In genomic region chr15:91671987-91672386, GRCm38 (mm10) we compare ENCODE assay signal across 15 mouse cellular contexts. TPM values are rescaled to one million over a fixed set of nuclear protein-coding genes. Genes with fewer than 3 reads are reported as not detected.
DNase-seq lines count a peak whose midpoint lies in the region; ATAC-seq and TF ChIP-seq lines count a peak whose summit lies in the region.
"Had no signal": no experiment of that assay in that cellular context is flagged by ENCODE, and none has a peak within 500 bp of the region (broad histone marks: within the 10 kb centered on the region; RNA-seq: fewer than 3 reads in every experiment).

No protein-coding gene starts in this region.

- no peak overlapping the region; the same call in 1 of the 2 replicates for H3K4me3 ChIP-seq in gastrocnemius, adult 2 months
- no peak overlapping the region for H3K4me3 ChIP-seq in kidney, embryonic 14.5 days (ENCODE audit: low read length)
- H3K4me3 ChIP-seq in embryonic facial prominence, embryonic 15.5 days (replicated peaks): no peak overlapping the region

- intact Hi-C loops in gastrocnemius, adult 2 months (cut with DNase I): no loop called here

- 66% methylated on average over 5 of the region's 5 CpGs for WGBS in kidney, embryonic 14.5 days
- 67% methylated on average over 5 of the region's 5 CpGs for WGBS in embryonic facial prominence, embryonic 15.5 days

- H3K9me3 ChIP-seq in kidney, embryonic 14.5 days (ENCODE audit: control insufficient read depth, low read length): no peaks in the 10 kb centered on the region
- no peaks in the 10 kb centered on the region for H3K9me3 ChIP-seq in embryonic facial prominence, embryonic 15.5 days (replicated peaks)
- H3K9me3 ChIP-seq: intestine, embryonic 15.5 days; limb, embryonic 13.5 days; megakaryocyte, embryonic 14.5 days had no signal

- peak overlapping the region; percentile 92 for H3K27ac ChIP-seq in gastrocnemius, adult 2 months
- no peak overlapping the region for H3K27ac ChIP-seq in kidney, embryonic 14.5 days (ENCODE audit: low read depth, low read length)
- H3K27ac ChIP-seq in embryonic facial prominence, embryonic 15.5 days (replicated peaks): peak overlapping the region; percentile 82; the same call in 1 of the 2 replicates

- no peak overlapping the region for H3K9ac ChIP-seq in kidney, embryonic 14.5 days (ENCODE audit: low read depth, low read length)
- no peak overlapping the region for H3K9ac ChIP-seq in embryonic facial prominence, embryonic 15.5 days

- H3K4me2 ChIP-seq in kidney, embryonic 14.5 days (replicated peaks; ENCODE audit: low read depth, low read length): no peak overlapping the region
- H3K4me2 ChIP-seq in embryonic facial prominence, embryonic 15.5 days (replicated peaks): no peak overlapping the region

- DNase-seq in gastrocnemius, adult 2 months: no peak
- DNase-seq in gastrocnemius, postnatal 25 days: no peak
- DNase-seq in kidney, adult 18-20 months: peak; percentile 36
- peak; percentile 8 to 49 for DNase-seq in kidney, postnatal 25 days
- no peak for DNase-seq in thymus, adult 18-20 months
- DNase-seq: adrenal gland, postnatal 25 days; B cell, adult 2 months; right cerebral cortex, postnatal 25 days had no signal

- no peak for ATAC-seq in kidney, embryonic 14.5 days (ENCODE audit: low FRiP score, low TSS enrichment)
- ATAC-seq in embryonic facial prominence, embryonic 15.5 days (ENCODE audit: insufficient number of reproducible peaks, low FRiP score, low TSS enrichment, low read depth): no peak
- ATAC-seq in CD4-positive, CD25-positive, alpha-beta regulatory T cell, adult 4 months: no peak

- H3K27me3 ChIP-seq in kidney, embryonic 14.5 days (ENCODE audit: control insufficient read depth, insufficient read depth, low read length): no peaks in the 10 kb centered on the region
- H3K27me3 ChIP-seq in embryonic facial prominence, embryonic 15.5 days: no peaks in the 10 kb centered on the region
- H3K27me3 ChIP-seq: intestine, embryonic 15.5 days; limb, embryonic 13.5 days; megakaryocyte, embryonic 14.5 days had no signal

- no peak for TF ChIP-seq CTCF in gastrocnemius, adult 2 months (IDR thresholded peaks at IDR 0.05)

- no peaks in the 10 kb centered on the region for H3K36me3 ChIP-seq in kidney, embryonic 14.5 days (ENCODE audit: control insufficient read depth, insufficient read depth, low read length)
- H3K36me3 ChIP-seq in embryonic facial prominence, embryonic 15.5 days: no peaks in the 10 kb centered on the region
- H3K36me3 ChIP-seq: G1E; intestine, embryonic 15.5 days; limb, embryonic 13.5 days had no signal

- H3K4me1 ChIP-seq in kidney, embryonic 14.5 days (ENCODE audit: control insufficient read depth, insufficient read depth, low read length): no peaks in the 10 kb centered on the region
- H3K4me1 ChIP-seq in embryonic facial prominence, embryonic 15.5 days: 0 out of 2 replicates have a peak, but pooled peaks cover 2% of the 10 kb centered on the region
- H3K4me1 ChIP-seq: intestine, embryonic 15.5 days had no signal

RNA-seq across cellular contexts. Expression of gene Lrrk2, which starts 1.0 kb away (rescaled TPM):
- 1 to 10 TPM; 4.5 to 6.6 TPM for total RNA-seq in gastrocnemius, adult 2 months (2021)
- 1 to 10 TPM; 4.8 to 5.4 TPM for total RNA-seq in gastrocnemius, postnatal 25 days (2021)
- polyA plus RNA-seq in kidney, embryonic 14.5 days (2014; fragmentation: Nextera tagmentation; extraction: Ambion mirVana): 5.1 and 7.0 TPM in 2 replicates
- polyA plus RNA-seq in embryonic facial prominence, embryonic 15.5 days (2015; fragmentation: Nextera tagmentation; extraction: Ambion mirVana): 5.7 and 6.2 TPM in 2 replicates
- polyA plus RNA-seq in CD4-positive, CD25-positive, alpha-beta regulatory T cell, adult 4 months (2017; shearing (Covaris generic)): under 1 TPM in 1 of 2 experiments, not detected in 1; 0.37 TPM
- polyA plus RNA-seq: G1E had no signal

Comparison
In these comparisons a context has a peak if more than half of its experiments do, and no peak if none do; other contexts are left out.
1. DNase-seq: peak in kidney, adult 18-20 months (single experiment) and kidney, postnatal 25 days (2 of 2); none in gastrocnemius, adult 2 months (single experiment), gastrocnemius, postnatal 25 days (single experiment) and thymus, adult 18-20 months (0 of 2).